Mouse (Mus musculus) lung, adult 2 months (tissue): ENCODE measurements around the gene Cd247.

ENCODE experiments used
- CTCF ChIP-seq: fragments of 200-500 bp; IDR thresholded peaks from 2 replicates; pipeline ENCODE4 v1.5.1; 2011; ENCODE audit warnings: mild to moderate bottlenecking, low read length, control low read depth; ENCODE audit not compliant: insufficient read depth
- POLR2A ChIP-seq: fragments of 200-500 bp; IDR thresholded peaks from 2 replicates; pipeline ENCODE4 v1.6.1; 2011; ENCODE audit warnings: low read depth, mild to moderate bottlenecking, control low read depth, low read length, borderline replicate concordance; ENCODE audit errors: extremely low read depth

- TF ChIP-seq POLR2A (no peak), CTCF (peak; percentile 62)
Measured at GRCm38 (mm10) chr1:165780586-165781111, 7.8 kb upstream of the Cd247 start.
